Mouse (Mus musculus) 416B (cell line): Measurements from ENCODE around the gene Apoc1.

ENCODE experiments used
- DNase-seq: peaks from one replicate; pipeline ENCODE4 v3.0.0; 2011; ENCODE audit warnings: low read depth

Apoc1 gene

DNA sequence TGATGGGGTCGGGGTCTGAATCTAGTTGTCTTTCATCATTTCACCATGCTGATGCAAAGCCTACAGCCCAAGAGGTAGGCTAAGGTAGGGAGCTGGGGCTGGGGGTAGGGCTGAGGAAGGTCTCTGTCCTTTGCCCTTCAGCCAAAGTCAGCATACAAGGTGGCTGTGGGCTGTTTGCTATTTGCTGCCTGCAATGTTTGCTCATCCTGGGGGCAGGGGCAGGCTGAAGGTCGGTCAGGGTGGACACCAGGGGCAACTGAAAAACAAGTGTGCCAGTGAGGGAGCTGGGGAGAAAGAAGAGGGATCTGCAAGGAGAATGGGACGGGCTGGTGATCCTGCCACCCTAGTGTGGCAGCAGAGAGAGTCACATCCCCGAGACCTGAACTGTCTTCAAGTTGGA, 7.1 kb downstream of the Apoc1 start:
- DNase-seq: no peak

DNA sequence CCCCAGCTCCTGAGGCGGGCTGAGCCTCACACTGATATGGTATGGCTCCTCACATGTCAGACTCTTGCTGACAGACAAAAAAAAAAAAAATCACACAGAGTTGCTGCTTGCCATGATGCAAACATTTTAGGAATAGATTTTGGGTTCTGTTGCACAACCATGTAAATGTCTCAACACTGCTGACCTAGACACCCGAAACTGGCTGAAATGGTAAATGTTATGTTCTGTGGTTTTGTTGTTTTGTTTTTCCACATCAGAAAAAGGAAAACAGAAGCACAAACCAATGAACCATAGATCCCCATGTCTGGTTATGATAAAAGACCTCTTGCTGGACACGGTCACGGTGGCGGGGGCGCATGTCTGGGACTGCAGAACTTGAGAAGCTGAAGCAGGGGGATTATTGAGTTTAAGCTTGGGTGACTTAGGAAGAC, 8.7 kb downstream of the Apoc1 start:
- DNase-seq: peak; percentile 57

DNA sequence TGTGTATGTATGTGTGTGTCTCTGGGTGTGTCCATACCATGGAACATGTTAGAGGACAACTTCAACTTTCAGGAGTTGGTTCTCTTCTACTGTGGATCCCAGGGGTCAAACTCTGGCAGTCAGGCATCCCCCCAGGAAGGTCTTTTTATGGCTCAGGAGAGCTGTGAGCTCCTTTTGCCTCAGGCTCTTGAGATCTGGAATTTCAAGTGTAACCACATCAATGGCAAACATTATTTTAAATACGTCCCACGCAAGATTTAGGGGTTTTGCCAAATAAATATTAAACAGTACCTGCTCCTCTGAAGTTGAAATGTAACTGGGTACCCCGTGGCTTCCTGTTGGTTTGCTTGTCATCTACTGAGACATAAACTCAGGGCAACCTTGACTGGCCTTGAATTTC, 9.5 kb downstream of the Apoc1 start:
- DNase-seq: no peak

GRCm38 (mm10) chr7:19681202-19681694, 11.2 kb downstream of the Apoc1 start, which contains the start of the genes Gm44805 and Apoc4:
Gm44805 (minus strand) TSS chr7:19681423.
Apoc4 (minus strand) TSS chr7:19681479.
- DNase-seq: no peak

- no peak for DNase-seq
Observed at GRCm38 (mm10) chr7:19680702-19681101, 11.8 kb downstream of the Apoc1 start.

GRCm38 (mm10) chr7:19678901-19679300, 13.6 kb downstream of the Apoc1 start:
- DNase-seq: no peak

GRCm38 (mm10) chr7:19677872-19678271, 14.6 kb downstream of the Apoc1 start, which contains the start of gene Apoc2:
Apoc2 (minus strand) TSS chr7:19677941.
- no peak for DNase-seq

GRCm38 (mm10) chr7:19676662-19677061, 15.8 kb downstream of the Apoc1 start:
- peak; percentile 65 for DNase-seq

GRCm38 (mm10) chr7:19675824-19676223, 16.6 kb downstream of the Apoc1 start:
- no peak for DNase-seq

DNA sequence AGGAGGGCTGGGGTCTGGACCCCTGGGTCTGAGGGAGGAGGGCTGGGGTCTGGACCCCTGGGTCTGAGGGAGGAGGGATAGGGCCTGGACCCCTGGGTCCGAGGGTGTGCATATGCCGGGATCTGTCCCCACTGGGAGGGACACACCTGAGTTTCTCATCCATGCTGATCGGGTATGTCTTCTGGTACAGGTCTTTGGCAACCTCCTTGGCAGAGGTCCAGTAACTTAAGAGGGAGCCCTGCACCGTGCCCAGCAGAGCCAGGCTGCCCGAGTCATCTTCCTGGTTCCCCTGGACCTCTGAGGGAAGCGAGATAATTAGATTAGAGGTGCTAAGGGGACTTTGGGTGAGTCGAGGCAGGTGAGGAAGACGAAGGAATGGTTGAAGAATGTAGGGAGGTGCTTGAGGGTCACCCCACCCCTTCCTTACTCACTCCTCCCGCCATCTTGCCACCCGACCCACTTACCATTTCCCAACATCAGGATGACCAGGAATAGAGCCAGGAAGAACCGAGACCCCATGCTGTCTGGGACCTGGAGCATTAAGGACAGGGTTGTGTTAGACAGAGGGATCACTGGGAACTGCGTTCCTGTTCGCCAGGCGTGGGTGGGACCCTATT, 19.3 kb downstream of the Apoc1 start:
- peak; percentile 44 for DNase-seq

DNA sequence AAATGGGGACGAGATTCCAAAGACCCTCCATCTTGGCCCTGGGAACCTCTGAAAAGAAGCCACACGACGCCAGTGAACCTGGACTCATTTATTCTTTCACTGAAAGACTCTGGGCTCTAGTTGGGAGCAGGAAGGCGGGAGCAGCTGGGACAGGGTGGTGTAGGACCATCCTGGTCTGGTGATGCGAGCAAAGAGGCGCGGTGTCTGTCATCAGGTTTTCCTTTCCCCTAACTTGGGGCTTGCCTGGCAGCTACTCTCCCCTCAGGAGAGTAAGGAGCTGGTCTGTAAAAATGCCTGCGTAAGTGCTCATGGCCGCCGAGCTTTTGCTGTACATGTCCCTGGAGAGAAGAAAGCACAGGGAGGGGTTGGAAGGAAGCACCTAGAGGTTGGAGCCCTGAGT, 20.9 kb downstream of the Apoc1 start:
- DNase-seq: no peak

GRCm38 (mm10) chr7:19668947-19669721, 23.3 kb downstream of the Apoc1 start:
- peak; percentile 96 for DNase-seq

GRCm38 (mm10) chr7:19667434-19667833, 25.0 kb downstream of the Apoc1 start:
- no peak for DNase-seq

DNA sequence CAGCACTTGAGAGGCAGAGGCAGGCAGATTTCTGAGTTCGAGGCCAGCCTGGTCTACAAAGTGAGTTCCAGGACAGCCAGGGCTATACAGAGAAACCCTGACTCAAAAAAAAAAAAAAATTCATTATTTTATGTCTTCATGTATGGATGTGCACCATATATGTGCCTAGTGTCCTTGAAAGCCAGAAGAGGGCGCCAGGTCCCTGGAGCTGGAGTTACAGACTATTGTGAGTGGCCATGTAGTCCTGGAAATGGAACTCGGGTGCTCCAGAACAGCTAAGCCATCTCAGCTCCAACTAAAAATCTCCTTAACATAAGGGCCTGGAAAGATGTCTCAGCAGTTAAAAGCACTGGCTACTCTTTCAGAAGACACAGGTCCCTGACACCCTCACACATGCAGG, 25.7 kb downstream of the Apoc1 start:
- peak; percentile 71 for DNase-seq

GRCm38 (mm10) chr7:19664955-19665841, 27.3 kb downstream of the Apoc1 start, which contains the start of gene Clptm1:
Clptm1 (minus strand) TSS chr7:19665033.
- DNase-seq: peak; percentile 99

DNA sequence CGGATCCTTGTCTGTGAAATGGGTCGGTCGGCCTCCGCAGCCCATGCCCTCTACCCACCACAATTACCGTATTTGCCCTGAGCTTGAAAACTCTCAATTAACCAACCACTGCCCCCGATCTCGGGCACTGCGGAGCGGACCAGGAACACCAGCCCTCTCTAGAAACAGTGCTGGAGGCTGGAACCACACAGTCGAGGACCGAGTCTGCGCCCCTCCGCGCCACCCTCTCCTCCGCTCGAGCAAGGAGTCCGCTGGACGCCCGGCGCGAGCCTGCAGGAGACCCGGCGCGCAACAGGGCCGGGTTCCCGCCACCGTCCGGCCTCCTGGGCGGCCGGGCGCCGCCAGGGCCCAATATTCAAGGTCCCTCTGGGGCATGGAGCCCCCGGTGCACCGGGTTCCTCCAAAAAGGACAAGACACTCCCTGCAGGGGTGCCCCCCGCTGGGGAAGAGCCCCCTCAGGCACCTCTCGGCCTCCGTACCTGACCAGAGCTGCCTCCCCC, 28.0 kb downstream of the Apoc1 start:
- DNase-seq: no peak

GRCm38 (mm10) chr7:19663940-19664339, 28.5 kb downstream of the Apoc1 start:
- no peak for DNase-seq

GRCm38 (mm10) chr7:19652614-19653013, 39.8 kb downstream of the Apoc1 start:
- DNase-seq: no peak

DNA sequence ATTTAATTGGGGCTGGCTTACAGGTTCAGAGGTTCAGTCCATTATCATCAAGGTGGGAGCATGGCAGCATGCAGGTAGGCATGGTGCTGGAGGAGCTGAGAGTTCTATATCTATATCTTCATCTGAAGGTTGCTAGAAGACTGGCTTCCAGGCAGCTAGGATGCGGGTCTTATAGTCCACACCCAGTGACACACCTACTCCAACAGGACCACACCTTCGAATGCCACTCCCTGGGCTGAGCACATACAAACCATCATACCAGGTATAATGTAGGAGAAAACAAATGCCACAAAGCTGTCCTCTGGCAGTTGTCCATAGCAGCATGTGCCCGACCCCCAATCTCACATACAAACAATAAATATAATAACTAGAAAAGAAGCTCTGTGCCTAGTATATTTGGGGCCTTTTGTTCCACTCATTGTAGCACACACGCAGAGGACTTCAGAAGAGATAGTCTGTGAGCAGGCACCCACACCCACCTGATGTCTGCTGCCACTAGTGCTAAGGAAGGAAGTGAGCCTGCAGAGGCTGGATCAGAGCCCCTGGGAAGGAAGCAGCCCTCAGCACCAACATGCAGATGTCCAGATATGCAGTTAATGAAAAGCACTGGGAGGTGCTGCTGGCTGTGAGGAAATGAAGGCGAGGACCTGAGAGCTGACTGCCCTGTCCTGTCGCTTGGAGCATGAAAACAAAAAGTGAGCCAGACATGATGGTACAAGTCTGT, 41.2 kb downstream of the Apoc1 start:
- DNase-seq: no peak

DNA sequence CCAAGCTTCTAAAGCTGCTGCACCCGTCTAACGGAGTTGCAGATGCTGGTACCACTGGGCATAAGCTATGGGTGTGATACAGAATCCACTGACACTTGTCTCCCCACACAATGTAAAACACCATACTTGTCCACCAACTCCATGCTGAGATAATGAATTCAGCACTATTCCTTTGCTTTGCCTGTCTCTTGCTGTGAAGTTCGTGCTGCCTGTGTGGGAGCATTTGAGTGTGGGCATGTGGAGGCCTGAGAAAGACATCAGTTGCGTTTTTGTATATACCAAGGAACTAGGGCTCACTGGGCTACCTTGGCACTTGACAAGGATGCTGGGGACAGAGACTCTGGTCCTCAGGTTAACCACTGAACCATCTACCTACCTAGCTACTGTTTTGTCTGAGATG, 51.2 kb downstream of the Apoc1 start:
- DNase-seq: no peak
